Mouse (Mus musculus): ENCODE measurements around the gene Olfr1412. TPM values are rescaled to one million over a fixed set of nuclear protein-coding genes. Genes with fewer than 3 reads are reported as not detected.

Olfr1412 gene
- not detected in 2 replicates for polyA plus RNA-seq (2016; fragmentation: Nextera tagmentation; extraction: Ambion mirVana)

DNA sequence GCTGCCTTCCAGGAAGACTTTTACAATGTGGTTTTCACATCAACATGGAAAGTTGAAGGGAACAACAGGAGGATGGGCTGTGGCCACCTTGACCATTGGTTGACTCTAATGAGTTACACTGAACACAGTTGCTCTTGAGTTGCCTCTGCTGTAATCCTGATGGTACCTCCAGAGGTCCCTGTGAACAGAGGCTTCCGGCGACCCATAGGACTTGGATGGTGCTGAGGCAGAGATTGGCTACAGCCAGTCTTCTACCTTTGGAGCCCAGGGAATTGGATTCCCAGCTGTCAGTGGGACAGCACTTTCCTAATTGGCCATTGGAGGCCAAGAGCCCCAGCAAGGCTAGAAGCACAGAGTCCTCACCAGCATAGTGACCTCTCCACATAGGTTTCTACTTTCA lies at the start of gene Olfr1412:
Gene Olfr1412 (plus strand): TSS at position 301 of the 400 bp plus-strand sequence.
- Histone ChIP-seq H3K4me1 (no peaks in the 10 kb centered on the region), H3K4me3 (no peak within 1 kb of the TSS), H3K27ac (no peak within 1 kb of the TSS), H3K9ac (no peak within 1 kb of the TSS), H3K27me3 (no peaks in the 10 kb centered on the region), H3K4me2 (replicated peaks) (no peak within 1 kb of the TSS), H3K9me3 (no peaks in the 10 kb centered on the region), H3K36me3 (no peaks in the 10 kb centered on the region)
- WGBS = 89% methylated on average over 2 of the region's 2 CpGs
- no peak for ATAC-seq (ENCODE audit: insufficient number of reproducible peaks, insufficient read depth, low FRiP score, low TSS enrichment)

DNA sequence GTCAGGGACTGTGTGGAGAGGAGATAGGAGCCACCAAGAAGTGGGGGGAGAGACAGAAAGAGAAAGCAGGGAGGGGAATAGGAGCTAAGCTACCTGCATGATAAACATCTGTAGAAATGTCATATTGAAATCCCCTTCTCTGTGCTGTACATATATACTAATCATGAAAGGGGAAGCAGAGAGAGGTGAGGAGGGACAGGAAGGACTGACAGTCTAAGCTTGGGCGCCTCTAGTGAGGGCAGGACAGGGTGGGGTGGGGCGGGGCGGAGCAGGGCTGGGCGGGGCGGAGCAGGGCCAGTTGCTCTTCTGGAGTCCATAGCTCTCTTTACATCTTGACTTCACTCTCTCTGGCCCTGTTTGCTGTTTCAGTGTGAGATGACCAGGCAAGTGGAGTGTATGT lies 48.6 kb upstream of the Olfr1412 start:
- no peak for ATAC-seq (ENCODE audit: insufficient number of reproducible peaks, insufficient read depth, low FRiP score, low TSS enrichment)
- H3K4me1 ChIP-seq = no peaks in the 10 kb centered on the region
- 54% methylated on average over 5 of the region's 5 CpGs for WGBS

DNA sequence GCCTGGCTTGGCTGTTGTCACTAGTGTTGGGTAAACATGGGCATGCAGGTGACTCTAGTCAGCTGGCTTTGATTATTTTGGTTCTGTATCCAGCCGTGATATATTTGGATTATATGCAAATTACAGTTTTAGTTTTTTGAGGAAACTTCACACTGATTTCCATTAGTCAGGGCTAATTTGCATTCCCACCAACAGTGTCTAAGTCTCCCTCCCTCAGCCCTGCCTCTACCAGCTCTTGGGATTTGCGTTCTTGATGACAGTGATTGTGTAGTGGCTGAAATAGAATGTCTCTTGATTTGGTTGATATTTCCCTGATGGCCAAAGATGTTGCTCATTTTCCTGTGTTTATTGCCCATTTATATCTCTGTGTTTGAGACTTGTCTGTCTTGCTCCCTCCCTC lies 46.5 kb upstream of the Olfr1412 start:
- no peaks in the 10 kb centered on the region for H3K9me3 ChIP-seq
- H3K9ac ChIP-seq = no peak overlapping the region
- no peak overlapping the region for H3K27ac ChIP-seq
- ATAC-seq (ENCODE audit: insufficient number of reproducible peaks, insufficient read depth, low FRiP score, low TSS enrichment) = no peak
- no peaks in the 10 kb centered on the region for H3K27me3 ChIP-seq
- H3K4me2 ChIP-seq (replicated peaks) = no peak overlapping the region
- no peak overlapping the region for H3K4me3 ChIP-seq
- no peaks in the 10 kb centered on the region for H3K36me3 ChIP-seq
- no peaks in the 10 kb centered on the region for H3K4me1 ChIP-seq
- WGBS = 33% methylated on average over 2 of the region's 2 CpGs

More for the DNA sequence above, 48.6 kb upstream of the Olfr1412 start:
- Histone ChIP-seq H3K27me3 (no peaks in the 10 kb centered on the region), H3K4me2 (replicated peaks) (no peak overlapping the region), H3K9me3 (no peaks in the 10 kb centered on the region), H3K36me3 (no peaks in the 10 kb centered on the region), H3K27ac (no peak overlapping the region), H3K9ac (no peak overlapping the region), H3K4me3 (no peak overlapping the region)

DNA sequence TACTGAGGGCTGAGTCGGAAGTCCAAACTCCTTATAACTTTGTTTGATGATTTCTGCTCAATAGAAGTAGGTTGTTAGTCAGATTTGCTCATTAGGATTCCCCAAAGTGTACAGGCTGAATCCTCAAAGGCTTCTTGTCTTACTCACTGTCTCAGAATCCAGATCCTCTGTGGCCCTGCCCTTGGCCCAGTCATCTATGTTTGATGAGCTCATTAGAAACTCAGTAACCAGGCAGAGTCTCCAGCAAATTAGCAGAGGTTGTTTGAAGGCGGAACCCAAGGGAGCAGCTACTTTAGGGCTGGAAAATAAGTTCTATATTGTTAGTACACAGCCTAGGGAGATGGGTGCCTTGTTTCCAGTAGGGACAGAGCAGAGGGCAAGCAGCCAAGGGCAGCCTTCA lies 39.6 kb upstream of the Olfr1412 start:
- no peaks in the 10 kb centered on the region for H3K36me3 ChIP-seq
- H3K27ac ChIP-seq = no peak overlapping the region
- no peaks in the 10 kb centered on the region for H3K9me3 ChIP-seq
- 83% methylated on average over 2 of the region's 2 CpGs for WGBS
- ATAC-seq (ENCODE audit: insufficient number of reproducible peaks, insufficient read depth, low FRiP score, low TSS enrichment) = no peak
- H3K4me2 ChIP-seq (replicated peaks) = no peak overlapping the region
- H3K9ac ChIP-seq = no peak overlapping the region
- no peak overlapping the region for H3K4me3 ChIP-seq
- H3K27me3 ChIP-seq = no peaks in the 10 kb centered on the region
- no peaks in the 10 kb centered on the region for H3K4me1 ChIP-seq

DNA sequence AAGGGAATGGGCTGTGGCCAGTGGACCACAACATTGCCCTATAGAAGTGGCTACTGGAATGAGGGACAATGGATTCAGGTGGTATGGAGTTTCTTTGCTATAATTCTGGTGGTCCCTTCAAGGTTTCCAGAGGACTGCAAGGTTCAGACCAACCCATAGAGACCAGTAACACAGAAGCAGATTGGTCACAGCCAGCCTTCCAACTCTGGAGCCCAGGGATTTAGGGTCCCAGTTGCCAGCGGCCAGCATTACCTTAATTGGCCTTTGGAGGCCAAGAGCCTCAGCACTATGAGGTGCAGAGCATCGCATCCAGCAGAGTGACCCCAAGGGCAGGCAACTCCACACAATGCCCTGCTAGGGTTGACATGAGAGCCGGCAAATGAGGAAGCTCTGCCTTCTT lies 14.6 kb upstream of the Olfr1412 start, which contains the start of gene Olfr1413:
Gene Olfr1413 (plus strand): TSS at position 301 of the 400 bp plus-strand sequence.
- Histone ChIP-seq H3K4me2 (replicated peaks) (no peak within 1 kb of the TSS), H3K4me3 (no peak within 1 kb of the TSS), H3K36me3 (no peaks in the 10 kb centered on the region), H3K9ac (no peak within 1 kb of the TSS), H3K4me1 (no peaks in the 10 kb centered on the region), H3K27me3 (no peaks in the 10 kb centered on the region), H3K9me3 (no peaks in the 10 kb centered on the region), H3K27ac (no peak within 1 kb of the TSS)
- 82% methylated on average over 3 of the region's 3 CpGs for WGBS
- no peak for ATAC-seq (ENCODE audit: insufficient number of reproducible peaks, insufficient read depth, low FRiP score, low TSS enrichment)

GRCm38 (mm10) chr1:92594111-92594510 lies 8.5 kb downstream of the Olfr1412 start, which contains the start of gene Olfr1411:
Olfr1411 (plus strand) TSS chr1:92594411.
- H3K4me3 ChIP-seq = no peak within 1 kb of the TSS
- no peak within 1 kb of the TSS for H3K27ac ChIP-seq
- no peaks in the 10 kb centered on the region for H3K4me1 ChIP-seq
- no peaks in the 10 kb centered on the region for H3K27me3 ChIP-seq
- H3K9ac ChIP-seq = no peak within 1 kb of the TSS
- no peak for ATAC-seq (ENCODE audit: insufficient number of reproducible peaks, insufficient read depth, low FRiP score, low TSS enrichment)
- H3K4me2 ChIP-seq (replicated peaks) = no peak within 1 kb of the TSS
- H3K9me3 ChIP-seq = no peaks in the 10 kb centered on the region
- no peaks in the 10 kb centered on the region for H3K36me3 ChIP-seq

- H3K4me2 ChIP-seq (replicated peaks) = no peak overlapping the region
- no peaks in the 10 kb centered on the region for H3K36me3 ChIP-seq
- no peaks in the 10 kb centered on the region for H3K27me3 ChIP-seq
- H3K9ac ChIP-seq = no peak overlapping the region
- no peak for ATAC-seq (ENCODE audit: insufficient number of reproducible peaks, insufficient read depth, low FRiP score, low TSS enrichment)
- no peak overlapping the region for H3K27ac ChIP-seq
- no peaks in the 10 kb centered on the region for H3K9me3 ChIP-seq
- 84% methylated on average over 3 of the region's 3 CpGs for WGBS
- H3K4me1 ChIP-seq = no peaks in the 10 kb centered on the region
- no peak overlapping the region for H3K4me3 ChIP-seq
Observed at GRCm38 (mm10) chr1:92596019-92596418, 10.4 kb downstream of the Olfr1412 start.

DNA sequence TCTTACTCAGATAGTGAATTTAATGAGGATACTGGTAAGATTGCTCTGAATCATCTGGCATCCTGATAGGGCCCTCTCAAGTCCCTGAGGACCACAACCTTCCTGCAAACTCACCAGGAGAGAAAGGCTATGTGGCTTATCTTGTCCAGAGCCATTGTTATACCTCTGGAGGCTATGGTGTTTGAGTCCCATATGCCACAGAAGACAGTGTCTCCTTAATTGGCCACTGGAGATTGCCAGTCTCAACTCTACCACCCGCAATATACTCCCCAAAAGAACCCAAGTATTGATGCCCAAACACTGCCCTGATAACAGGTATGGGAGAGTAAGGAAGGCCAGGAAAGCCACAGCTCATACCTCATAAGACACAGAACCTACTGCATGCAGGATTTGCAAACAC lies 19.9 kb downstream of the Olfr1412 start, which contains the start of gene Olfr1410:
Gene Olfr1410 (plus strand): TSS at position 301 of the 400 bp plus-strand sequence.
- H3K27me3 ChIP-seq = peaks cover 9% of the 10 kb centered on the region
- no peaks in the 10 kb centered on the region for H3K4me1 ChIP-seq
- H3K4me3 ChIP-seq = no peak within 1 kb of the TSS
- H3K27ac ChIP-seq = no peak within 1 kb of the TSS
- ATAC-seq (ENCODE audit: insufficient number of reproducible peaks, insufficient read depth, low FRiP score, low TSS enrichment) = no peak
- no peaks in the 10 kb centered on the region for H3K9me3 ChIP-seq
- no peak within 1 kb of the TSS for H3K4me2 ChIP-seq (replicated peaks)
- no peak within 1 kb of the TSS for H3K9ac ChIP-seq
- H3K36me3 ChIP-seq = no peaks in the 10 kb centered on the region
- WGBS = 89% methylated on average over 1 of the region's 1 CpGs

GRCm38 (mm10) chr1:92607711-92608110 lies 22.1 kb downstream of the Olfr1412 start:
- no peaks in the 10 kb centered on the region for H3K4me1 ChIP-seq
- H3K4me2 ChIP-seq (replicated peaks) = no peak overlapping the region
- 69% methylated on average over 4 of the region's 4 CpGs for WGBS
- no peak overlapping the region for H3K4me3 ChIP-seq
- peaks cover 9% of the 10 kb centered on the region for H3K27me3 ChIP-seq
- no peaks in the 10 kb centered on the region for H3K36me3 ChIP-seq
- ATAC-seq (ENCODE audit: insufficient number of reproducible peaks, insufficient read depth, low FRiP score, low TSS enrichment) = no peak
- H3K9ac ChIP-seq = no peak overlapping the region
- H3K27ac ChIP-seq = no peak overlapping the region
- no peaks in the 10 kb centered on the region for H3K9me3 ChIP-seq

GRCm38 (mm10) chr1:92611008-92611407 lies 25.4 kb downstream of the Olfr1412 start:
- ATAC-seq (ENCODE audit: insufficient number of reproducible peaks, insufficient read depth, low FRiP score, low TSS enrichment) = no peak
- H3K9me3 ChIP-seq = no peaks in the 10 kb centered on the region

DNA sequence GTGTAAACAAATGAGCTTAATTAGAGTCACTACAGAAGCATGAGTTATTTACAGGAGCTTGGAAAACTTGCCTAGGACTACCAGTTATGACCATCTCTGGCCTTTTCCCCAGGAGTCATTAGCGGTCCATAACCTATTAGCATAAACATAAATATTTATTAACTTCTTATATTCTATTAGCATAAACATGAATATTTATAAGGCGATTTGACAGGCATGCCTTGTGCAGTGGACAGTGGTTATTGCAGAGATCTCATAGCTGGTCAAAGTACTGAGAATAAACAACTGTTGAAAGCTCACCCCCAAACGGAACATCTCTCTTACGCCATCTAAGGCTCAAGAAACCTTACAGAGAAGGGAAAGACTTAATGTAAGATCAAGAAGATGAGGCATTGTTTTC lies 27.6 kb downstream of the Olfr1412 start:
- WGBS = 49% methylated on average over 4 of the region's 4 CpGs
- Histone ChIP-seq H3K27me3 (peaks cover 9% of the 10 kb centered on the region; the same call in 1 of the 2 replicates), H3K4me2 (replicated peaks) (no peak overlapping the region), H3K9ac (no peak overlapping the region), H3K36me3 (no peaks in the 10 kb centered on the region), H3K9me3 (no peaks in the 10 kb centered on the region), H3K4me1 (no peaks in the 10 kb centered on the region), H3K4me3 (no peak overlapping the region), H3K27ac (no peak overlapping the region)
- no peak for ATAC-seq (ENCODE audit: insufficient number of reproducible peaks, insufficient read depth, low FRiP score, low TSS enrichment)

More at GRCm38 (mm10) chr1:92611008-92611407, 25.4 kb downstream of the Olfr1412 start:
- no peak overlapping the region for H3K27ac ChIP-seq
- H3K4me3 ChIP-seq = no peak overlapping the region
- no peaks in the 10 kb centered on the region for H3K4me1 ChIP-seq
- peaks cover 9% of the 10 kb centered on the region; the same call in 1 of the 2 replicates for H3K27me3 ChIP-seq
- no peak overlapping the region for H3K4me2 ChIP-seq (replicated peaks)
- no peaks in the 10 kb centered on the region for H3K36me3 ChIP-seq
- 9% methylated on average over 5 of the region's 5 CpGs for WGBS
- H3K9ac ChIP-seq = no peak overlapping the region

GRCm38 (mm10) chr1:92614516-92614915 lies 28.9 kb downstream of the Olfr1412 start:
- no peaks in the 10 kb centered on the region for H3K36me3 ChIP-seq
- no peaks in the 10 kb centered on the region for H3K9me3 ChIP-seq
- no peak overlapping the region for H3K4me2 ChIP-seq (replicated peaks)
- 7% methylated on average over 1 of the region's 1 CpGs for WGBS
- H3K27me3 ChIP-seq = 0 out of 2 replicates have a peak, but pooled peaks cover 2% of the 10 kb centered on the region
- no peak overlapping the region for H3K27ac ChIP-seq
- H3K9ac ChIP-seq = no peak overlapping the region
- no peak for ATAC-seq (ENCODE audit: insufficient number of reproducible peaks, insufficient read depth, low FRiP score, low TSS enrichment)
- H3K4me3 ChIP-seq = no peak overlapping the region
- H3K4me1 ChIP-seq = no peaks in the 10 kb centered on the region
